Mouse (Mus musculus) brain, embryonic 14.5 days (tissue): ENCODE measurements around the gene Spsb2.

Source experiments
- CTCF ChIP-seq: fragments of 200-500 bp; IDR thresholded peaks from 2 replicates; pipeline ENCODE4 v1.5.1; 2012; ENCODE audit warnings: inconsistent platforms, mild to moderate bottlenecking, moderate library complexity, borderline replicate concordance; ENCODE audit not compliant: insufficient read depth, insufficient read length; ENCODE audit errors: extremely low read depth
- POLR2A ChIP-seq: fragments of 200-500 bp; IDR thresholded peaks from 2 replicates; pipeline ENCODE4 v1.6.1; 2012; ENCODE audit warnings: mild to moderate bottlenecking, inconsistent platforms, borderline replicate concordance; ENCODE audit not compliant: poor library complexity, insufficient read depth, insufficient read length, severe bottlenecking; ENCODE audit errors: extremely low read depth

DNA sequence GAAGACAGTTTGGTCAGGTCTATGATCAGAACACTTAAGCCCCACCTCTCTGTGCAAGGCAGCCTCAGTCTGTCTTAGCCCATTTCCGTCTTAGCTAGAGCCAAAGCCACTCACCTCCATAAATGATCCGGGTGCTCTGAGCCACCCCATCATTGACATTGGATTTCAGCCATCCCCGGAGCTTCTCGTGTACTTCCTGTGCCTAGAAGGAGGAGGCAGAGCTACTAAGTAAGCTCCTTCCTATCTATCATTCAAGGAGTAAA is 2.9 kb downstream of the Spsb2 start:
- TF ChIP-seq POLR2A (no peak), CTCF (no peak)
